Mouse (Mus musculus) urinary bladder, postnatal 4 days (tissue): ENCODE measurements around the gene Ing2.

Experiments
- DNase-seq, 2 experiments: peaks; one replicate each; pipeline ENCODE4 v3.0.0; 2021 to 2022; ENCODE audit warnings: low spot score in 2 of 2

The Ing2 gene

DNA sequence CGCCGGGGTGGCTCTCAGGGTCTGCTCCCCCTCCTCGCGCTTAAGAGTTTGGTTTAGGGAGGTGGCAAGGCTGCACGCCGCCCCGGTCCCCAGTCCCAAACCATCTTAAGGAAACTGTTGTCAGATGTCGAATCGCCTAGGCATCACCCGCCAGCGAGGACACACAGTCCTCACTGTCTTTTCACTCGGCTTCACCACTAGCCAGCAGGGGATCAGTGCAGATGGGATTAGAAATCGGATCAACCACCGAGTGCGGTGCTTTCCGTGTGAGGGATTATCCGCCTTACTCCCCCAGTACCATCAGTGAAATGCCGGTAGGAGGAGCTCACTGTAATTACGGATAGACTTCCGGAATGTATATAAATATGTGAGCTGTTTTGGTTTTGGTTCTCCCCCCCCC is 430 bp upstream of the Ing2 start:
- DNase-seq: no peak

- peak in 1 of 2 experiments; percentile 59 for DNase-seq
Measured at GRCm38 (mm10) chr8:47674140-47674776, 1.1 kb downstream of the Ing2 start.

DNA sequence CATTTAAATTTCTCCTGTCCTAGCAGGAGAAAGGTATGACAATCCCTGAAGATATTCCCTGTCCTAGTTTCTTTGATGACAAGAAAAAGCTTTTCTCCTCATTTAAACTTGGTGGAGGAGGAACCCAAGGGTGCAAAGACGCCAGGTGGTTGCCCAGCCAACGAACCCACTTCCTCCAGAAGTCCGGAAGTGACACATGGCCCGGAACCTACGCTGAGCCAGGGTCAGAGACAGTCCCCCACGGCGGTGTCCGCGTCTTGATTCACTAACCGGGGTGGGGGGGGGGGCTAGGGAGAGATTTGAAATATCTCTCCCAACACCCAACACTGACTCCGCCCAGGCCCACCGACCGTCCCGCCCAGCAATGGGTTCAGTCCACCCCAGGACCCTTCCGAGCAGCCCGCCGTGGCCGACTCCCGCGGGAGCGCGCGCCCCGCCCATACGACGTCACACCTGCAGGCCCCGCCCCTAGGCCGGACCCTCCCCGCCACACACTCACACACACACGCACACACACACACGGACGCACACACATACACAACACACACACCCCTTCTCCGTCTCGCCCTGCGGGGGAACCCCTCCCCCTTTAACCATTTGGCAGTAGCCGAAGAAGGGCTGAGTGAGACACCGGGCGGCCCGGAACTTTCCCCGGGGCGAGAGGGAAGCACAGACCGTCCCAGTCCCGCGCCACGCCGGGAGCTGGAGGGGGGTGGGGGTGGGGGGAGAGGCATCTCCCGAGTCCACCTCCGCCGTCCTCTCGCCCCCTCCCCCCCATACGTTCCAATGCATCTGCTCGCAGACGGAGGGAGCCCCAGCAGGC is 1.8 kb downstream of the Ing2 start:
- DNase-seq: peak; percentile 90 to 96

GRCm38 (mm10) chr8:47664231-47664785 is 11.0 kb downstream of the Ing2 start:
- no peak for DNase-seq

DNA sequence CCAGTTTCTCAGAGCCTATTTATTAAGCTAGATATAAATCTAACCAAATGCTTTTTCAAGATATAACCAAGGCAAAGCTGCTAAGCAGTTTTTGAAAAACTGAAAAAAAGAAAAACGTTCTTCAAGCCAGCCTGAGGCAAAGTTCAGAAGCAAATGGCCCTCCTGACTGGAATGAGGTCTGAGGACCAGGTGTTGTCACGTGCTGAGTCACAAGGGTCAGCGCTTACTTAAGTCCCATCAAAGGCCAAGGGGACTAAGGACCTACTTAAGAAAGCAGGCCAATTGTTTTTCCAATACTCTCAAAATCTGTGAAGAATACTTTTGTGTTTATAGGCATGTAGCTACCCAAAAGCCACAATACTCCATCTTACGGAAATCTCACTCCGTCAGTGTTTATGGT is 12.2 kb downstream of the Ing2 start:
- DNase-seq: no peak

DNA sequence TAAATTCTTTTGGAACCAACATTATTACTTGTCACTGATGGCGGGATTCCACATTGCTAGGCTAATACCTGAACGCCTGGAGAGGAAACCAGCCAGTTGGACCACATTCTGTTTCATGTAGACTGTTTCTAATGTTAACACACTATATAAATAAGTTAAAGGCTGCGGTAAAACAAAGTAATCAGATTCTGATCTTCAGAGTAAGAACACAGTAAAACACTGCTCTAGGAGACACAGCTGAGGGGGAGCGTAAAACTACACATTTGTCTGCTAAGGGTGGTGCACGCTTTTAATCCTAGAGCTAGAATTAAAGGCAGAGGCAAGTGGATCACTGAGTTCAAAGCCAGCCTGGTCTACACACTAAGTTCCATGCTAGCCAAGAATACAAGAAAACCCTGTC is 12.6 kb downstream of the Ing2 start:
- no peak for DNase-seq

DNA sequence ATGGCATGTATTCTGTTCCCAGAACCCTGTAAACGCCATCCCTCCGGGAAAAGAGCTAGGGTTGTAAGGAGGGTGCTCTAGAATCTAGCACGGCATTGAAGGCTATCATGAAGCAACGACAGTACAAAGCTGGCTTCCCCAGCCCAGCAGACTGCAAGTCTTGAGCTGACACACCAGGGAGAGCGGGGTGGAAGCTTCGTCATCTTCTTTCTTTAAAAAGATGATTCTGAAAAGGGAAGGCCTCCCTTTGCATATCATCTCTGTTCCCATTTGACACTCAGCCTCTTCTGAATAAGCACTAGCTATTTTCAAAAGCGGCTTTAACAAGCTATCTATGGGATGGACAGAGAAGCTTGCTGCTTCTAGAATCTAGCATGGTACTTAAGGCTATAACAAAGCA is 15.0 kb downstream of the Ing2 start:
- no peak for DNase-seq

- no peak for DNase-seq
Measured at GRCm38 (mm10) chr8:47659463-47659862, 15.9 kb downstream of the Ing2 start.

- no peak for DNase-seq
Measured at GRCm38 (mm10) chr8:47654406-47654805, 20.9 kb downstream of the Ing2 start.

- DNase-seq: no peak
Measured at GRCm38 (mm10) chr8:47652737-47653076, 22.6 kb downstream of the Ing2 start.

- DNase-seq: no peak
Measured at GRCm38 (mm10) chr8:47651913-47652736, 23.2 kb downstream of the Ing2 start.

- no peak for DNase-seq
Measured at GRCm38 (mm10) chr8:47650853-47651252, 24.5 kb downstream of the Ing2 start.

GRCm38 (mm10) chr8:47649551-47649950 is 25.8 kb downstream of the Ing2 start:
- DNase-seq: no peak

DNA sequence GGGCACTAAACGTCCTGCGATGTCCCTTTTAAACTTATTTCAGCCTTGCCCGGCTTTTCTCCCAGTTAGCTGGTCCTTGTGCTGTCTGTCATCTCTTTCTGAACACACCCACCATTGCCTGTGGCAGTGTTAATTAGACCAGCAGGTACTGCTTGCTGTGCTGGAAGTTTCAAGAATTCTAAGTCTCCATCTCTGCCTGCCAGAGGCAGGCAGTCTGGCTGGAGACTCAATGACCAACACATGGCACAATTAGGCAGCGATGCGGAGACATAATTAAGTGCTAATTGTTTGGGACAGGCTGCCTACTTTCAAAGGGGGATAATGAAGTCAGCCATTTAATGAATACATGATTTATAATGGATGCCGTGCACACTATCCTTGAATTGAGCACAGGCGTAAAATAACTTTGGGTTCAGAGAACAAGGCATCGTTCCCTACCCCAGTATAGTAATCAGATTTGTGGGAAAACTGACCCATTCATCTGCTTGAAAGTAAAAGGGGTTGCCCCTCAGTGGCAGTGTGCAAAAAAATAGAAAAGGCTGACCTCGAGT is 32.8 kb downstream of the Ing2 start:
- DNase-seq: no peak

DNA sequence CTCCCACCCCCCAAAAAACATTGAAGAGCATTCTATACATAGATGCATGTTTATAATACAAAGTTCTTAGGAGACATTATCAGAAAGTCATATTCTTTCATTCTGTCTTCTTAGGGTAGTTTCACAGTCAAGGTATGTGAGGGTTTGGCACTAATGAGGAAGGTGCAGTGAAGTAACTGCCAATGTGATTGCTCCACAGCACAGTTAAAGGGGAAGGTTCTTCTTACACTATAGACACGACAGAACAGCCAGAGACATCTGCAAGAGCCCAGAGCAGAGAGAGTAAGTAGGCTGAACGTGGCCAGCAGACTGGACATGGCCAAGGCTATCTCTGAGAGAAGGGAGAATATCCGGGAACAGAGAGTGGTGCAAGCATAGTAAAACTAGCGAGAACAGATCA is 38.2 kb downstream of the Ing2 start:
- no peak for DNase-seq

DNA sequence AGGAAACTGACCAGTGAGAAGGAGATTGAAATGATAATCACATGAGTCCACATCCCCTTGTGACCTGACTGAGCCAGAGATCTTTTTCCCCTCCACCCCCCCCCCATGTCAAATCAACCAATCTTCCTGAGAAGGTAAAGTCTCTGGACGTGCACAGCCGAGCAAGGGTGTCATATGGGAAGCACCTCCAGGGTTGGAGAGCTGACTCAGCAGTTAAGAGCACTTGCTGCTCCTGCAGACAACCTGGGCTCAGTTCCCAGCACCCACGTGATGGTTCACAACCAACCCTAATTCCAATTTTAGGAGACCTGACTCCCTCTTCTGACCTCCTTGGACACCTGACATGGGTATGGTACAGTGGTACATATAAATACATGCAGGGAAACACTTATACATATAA is 39.3 kb downstream of the Ing2 start:
- no peak for DNase-seq

DNA sequence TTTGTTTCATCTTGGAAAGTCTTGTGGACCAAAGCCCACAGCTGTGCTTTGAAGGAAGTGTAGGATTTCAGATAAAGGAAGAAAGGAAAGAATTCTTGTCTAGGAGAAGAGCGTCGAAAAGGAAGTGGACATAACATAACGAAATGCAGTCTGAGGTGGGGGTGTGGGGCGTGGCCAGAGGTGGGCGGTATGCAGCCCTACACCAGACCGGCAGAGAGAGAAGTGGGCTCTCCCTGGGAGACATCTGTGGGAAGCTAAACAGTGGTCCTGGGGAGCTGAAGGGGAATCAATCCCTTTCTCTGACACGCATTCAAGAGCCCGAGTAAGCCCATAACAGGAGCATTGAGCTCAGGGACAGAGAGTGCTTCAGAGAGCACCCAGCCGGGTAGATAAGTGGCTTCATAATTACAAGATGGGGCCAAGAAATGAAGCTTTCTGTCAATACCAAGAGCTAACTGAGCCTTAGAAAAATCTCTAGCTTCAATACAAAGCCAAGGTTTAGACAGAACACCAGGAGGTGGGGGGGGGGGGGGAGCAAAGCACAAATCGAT is 40.5 kb downstream of the Ing2 start:
- no peak for DNase-seq

- no peak for DNase-seq
Measured at GRCm38 (mm10) chr8:47621144-47621543, 54.2 kb downstream of the Ing2 start.
